Mouse (Mus musculus): ENCODE data around the gene Tpst2. TPM values are rescaled to one million over a fixed set of nuclear protein-coding genes. Genes with fewer than 3 reads are reported as not detected.

Tpst2 gene
- polyA plus RNA-seq, 3 experiments from 2014 or later = 59.1 to 111 (median 64.1) TPM

DNA sequence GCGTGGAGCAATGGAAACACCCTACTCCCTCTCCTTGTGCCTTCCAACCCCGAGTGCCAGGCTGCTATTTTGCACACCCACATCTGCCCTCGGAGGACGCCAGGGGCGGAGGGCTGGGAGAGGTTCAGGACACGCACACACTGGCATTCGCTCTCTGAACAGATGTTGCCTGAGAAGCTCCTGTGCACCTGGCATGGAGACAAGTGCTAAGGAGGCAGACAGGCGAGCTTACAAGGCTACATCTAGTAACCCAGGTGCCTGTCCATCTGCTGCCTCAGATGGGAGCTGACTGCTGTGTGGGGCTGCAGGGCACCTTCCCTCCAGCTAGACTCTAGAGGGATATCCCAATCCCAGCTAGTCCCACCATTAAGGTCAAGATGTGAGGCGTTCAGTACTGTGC is 20.0 kb upstream of the Tpst2 start:
- ATAC-seq = no peak

DNA sequence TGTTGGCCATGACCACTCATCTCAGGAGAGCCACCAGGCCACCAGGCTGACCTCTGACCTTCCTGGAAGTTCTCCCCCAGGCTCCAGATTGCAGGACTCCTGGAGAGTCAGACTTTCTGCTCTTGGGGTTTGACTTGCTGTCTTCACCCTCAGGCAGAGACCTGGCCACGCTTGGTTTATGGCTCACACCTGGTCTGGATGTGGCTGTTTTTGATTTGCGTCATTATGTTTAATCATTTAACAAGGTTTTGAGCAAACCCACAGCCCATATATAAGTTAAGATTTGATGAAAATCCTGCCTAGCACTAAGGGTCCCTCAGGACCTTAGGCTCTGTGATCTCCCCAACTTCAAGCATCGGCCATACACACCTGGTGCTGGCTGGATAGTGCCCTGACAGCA is 18.6 kb upstream of the Tpst2 start:
- ATAC-seq = no peak

DNA sequence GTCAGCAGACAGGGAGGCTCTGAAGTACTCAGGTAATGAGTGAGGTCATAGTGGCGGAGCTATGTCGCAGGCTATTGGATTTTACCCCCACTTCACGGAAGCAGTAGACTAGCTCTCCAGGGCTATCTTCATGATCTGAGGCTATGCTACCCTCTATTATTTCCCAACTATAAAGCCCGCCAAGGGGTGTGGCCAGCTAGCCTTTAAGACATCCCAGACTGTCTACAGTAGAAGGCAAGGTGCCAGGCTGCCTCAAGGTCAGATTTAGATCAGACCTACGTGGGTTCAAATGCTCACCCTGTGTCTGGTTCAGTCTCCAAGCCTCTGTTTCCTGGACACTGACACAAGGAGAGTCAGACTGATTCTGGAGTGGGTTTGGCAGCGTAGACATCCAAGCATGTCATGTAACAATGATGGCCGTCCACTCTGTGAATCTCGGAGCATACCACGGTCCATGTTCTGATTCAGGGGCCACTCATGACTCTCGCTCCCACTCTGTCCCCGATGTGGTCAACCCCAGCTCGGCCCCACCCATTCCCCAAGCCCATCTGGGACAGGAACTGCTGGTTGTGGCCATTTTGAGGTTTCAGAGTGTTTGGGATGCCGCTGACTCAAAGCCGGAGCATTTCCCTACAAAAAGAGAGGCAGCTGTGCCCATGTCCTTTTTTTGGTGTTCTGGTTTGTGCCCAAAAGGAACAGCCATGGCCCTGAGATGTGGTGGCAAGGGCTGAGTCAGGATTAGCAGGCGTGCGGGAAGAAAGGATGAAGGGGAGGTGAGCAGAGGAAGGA is 16.4 kb upstream of the Tpst2 start:
- ATAC-seq = no peak

DNA sequence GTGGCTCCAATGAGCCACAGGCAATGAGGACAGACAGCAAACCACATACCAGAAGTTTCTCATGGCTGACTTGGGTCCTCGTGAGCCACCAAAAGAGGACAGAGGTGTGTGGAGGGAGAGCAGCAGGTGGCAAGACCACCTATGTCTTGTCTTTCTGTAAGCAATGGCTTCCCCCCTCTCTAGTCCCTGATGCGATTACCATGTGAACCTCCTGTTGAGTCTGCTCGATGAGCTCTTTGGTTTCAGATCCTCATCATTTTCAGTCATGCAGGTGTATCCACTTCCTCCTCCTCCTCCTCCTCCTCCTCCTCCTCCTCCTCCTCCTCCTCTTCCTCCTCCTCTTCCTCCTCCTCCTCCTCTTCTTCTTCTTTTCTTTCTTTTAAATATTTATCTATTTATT is 15.7 kb upstream of the Tpst2 start:
- no peak for ATAC-seq

DNA sequence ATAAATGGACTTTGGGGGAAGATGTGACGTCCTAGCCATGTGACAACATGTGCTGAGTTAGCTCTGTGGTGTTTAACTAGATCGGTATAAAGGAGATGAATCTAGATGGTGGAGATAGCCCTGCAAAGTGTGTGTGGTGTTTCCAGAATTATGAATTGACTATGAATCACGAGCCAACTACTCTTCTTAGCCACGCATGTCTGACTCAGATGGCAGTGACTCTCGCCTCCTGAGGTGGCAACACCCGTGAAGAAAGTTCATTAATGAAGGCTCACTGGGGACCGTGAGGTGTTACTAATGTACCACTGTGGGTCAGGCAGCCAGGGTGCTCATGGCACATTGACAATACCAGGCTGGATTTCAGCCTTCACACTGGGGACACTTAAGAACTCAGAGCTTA is 12.4 kb upstream of the Tpst2 start:
- no peak for ATAC-seq

DNA sequence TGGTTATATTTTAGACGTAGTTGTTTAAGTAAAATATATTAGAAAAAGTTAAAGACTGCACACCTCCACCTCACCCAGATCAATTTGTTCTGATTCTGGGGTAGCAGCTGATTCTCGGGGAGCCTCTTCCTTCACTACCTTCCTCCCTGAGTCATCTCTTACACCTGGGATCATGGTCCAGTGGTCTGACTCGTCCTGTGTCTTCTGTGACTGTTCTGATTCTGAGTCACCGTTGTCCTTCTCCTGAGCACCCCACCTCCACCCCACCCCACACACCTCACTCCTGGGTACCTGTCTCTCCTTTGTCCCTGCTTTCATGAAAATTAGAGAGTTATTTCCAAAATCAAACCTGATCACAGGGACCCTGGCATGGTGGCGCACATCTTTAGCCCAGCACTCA is 11.4 kb upstream of the Tpst2 start:
- no peak for ATAC-seq

DNA sequence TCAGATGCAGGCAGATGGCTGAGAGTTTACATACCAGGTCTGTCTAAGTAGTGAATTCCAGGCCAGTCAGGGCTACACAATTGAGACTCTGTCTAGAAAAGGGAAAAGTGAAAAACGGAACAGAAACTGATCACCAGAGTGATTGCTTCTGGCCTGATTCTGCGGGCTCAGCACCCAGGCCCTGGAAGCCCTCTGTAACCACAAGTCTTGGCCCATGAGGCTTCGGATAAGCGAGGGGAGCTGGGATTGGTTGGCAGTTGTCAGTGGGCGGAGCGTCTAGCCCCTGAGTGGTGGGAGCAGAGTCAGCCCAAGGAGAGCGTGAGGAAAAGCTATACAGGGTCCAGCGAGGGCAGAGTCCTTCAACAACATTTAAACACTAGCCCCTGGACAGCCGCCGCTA is 11.0 kb upstream of the Tpst2 start:
- no peak for ATAC-seq

DNA sequence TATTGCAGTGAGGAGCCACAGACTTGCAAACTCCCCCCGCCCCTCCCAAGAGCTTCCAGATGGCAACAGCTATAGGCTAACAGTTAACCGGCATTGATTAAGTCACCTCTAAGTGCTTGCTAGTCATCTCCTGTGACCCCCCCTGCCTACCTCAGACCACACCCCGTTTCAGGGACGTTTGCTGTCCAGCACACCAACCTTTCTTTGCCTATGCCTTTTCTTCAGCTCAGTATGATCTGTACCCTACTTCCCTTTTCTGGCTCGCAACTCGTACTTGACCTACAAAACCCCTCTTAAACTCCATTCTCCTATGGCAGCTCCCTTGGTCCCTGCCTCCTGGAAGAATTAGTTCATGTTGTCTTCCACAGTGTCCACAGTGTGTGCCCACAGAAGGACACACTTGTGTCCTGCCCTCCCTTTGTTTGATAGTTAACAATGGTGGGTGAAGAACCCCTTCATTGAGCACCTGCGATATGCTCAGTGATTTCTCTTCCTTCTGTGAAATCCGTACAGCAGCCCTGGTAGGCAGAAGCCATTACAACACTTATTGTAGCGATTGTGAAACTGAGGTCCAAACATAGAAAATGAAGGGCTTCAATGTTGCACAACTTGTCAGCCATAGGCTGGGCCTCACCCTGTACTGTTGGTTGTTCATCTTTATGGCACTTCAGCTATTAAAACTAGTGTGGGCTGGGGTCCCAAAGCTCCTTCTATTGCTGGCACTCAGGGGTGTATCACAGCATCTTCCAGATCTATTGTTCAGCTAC is 10.3 kb upstream of the Tpst2 start:
- no peak for ATAC-seq

DNA sequence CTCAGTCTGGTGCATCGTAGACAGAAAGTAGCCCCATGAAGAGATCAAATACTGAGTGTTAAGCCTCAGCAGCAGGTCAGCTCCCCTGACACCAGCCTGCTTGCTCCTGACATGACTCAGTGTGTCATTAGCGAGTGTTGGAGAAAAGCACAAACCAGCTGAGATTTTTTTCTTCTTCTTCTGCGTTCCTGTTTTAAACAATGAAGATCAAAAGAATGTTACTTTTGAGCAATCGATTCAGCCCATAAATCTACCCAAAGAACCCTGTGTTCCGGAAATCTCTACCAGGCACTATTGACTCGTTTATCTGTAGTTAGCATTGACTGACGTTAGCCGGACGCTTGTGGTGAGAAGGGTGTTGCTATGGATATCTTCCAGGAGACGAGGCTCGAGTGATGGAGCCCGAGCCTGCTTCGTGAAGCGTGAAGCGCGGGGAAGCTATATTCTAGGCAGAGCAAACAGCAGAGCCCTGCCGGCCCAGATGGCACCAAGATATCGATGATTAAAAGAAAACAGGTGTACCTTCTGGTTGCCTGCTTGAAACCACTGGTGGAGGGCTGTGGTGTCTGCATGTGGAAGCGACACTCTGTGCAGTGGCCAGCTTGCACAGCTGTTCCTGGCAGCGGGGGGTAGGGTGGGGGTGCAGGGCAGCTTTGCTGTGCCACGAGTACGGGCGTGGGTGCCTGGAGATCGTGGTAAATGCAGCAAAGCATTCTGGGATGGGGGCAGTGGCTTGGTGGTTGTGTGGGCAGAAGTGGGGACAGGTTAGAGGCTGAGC is 5.5 kb upstream of the Tpst2 start:
- ATAC-seq = peak; percentile 52

DNA sequence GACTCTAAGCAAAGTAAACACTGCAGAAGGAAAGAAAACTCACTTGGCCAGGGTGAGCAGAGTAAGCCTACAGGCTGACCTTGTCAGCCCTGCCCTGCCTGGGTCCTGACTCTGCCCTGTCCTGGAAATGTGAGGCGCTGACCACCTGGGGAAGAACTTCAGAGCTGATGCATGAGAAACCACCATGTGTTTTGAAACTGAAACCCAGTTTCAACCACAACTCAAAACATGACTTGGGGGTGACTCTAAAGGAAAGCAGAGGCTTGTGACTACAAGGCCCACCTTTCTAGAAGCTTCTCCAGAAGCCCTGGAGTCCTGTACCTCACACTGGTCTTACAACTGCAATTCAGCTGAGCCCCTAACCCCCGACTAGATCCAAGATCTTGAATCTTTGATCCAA is 3.6 kb upstream of the Tpst2 start:
- no peak for ATAC-seq

DNA sequence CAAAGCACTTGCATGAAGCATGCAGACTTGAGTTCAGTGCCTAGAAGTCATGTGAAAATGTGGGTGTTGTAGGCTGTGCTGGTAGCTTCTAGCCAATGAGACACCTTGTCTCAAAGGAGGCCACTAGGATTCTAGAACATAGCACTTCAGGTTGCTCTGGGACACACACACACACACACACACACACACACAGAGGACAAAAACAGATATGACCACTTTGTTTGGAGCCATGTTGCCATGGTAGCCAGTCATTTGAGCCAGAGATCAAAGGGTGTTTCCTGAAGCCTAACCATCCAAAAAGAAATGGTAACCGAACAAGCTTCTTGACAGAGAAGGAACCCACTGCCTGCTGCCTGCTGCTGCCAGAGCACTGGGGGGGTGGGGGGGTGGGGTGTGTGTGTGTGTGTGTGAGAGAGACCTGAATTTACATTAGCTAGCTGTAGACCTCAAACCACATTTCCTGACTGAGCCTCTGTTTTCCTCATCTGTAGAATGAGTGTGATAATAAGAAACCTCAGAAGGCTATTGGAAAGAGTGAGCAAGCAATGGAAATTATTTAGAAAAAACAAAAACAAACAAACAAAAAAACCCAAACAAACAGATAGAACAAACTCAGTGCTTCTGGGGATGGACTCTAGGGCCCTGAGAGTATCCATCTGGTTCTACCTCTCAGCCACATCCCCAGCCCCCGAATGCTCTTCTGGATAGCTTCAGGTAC is 2.6 kb upstream of the Tpst2 start:
- peak; percentile 23 for ATAC-seq

DNA sequence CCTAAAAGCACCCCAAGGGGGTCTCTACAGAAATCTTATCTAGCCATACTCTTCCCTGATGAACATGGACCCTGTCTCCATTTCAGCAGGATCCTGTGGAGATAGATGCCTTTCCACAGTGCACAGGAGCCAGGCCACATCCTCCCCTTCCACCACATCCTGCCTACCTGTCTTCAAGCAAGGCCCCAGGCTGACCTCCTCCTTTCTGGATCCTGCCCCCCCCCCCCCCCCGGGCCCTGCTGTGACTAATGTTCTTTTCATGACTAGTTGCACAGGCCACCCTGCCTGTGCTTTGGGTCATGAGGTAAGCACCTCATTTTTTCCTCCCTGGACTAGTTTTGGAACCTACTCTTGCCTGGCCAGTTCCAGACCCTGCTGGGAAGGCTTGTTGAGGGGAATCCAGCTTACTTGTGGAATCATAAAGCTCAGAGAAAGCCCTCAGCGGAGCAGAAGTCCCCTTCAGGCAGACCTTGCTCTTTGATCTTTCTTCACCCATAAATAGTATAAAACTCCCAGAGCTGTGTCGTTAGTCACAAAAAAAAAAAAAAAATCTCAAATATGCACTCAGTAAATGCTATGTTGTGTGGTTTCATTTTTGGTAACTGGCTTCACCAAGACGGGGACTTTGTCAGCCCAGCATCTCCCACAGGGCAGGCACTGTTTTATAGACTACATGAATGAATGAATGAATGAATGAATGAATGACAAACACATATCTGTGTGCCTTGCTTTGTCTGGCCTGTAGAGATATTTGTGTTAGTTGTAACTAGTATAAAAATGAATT is 1.3 kb upstream of the Tpst2 start:
- ATAC-seq = peak; percentile 20

DNA sequence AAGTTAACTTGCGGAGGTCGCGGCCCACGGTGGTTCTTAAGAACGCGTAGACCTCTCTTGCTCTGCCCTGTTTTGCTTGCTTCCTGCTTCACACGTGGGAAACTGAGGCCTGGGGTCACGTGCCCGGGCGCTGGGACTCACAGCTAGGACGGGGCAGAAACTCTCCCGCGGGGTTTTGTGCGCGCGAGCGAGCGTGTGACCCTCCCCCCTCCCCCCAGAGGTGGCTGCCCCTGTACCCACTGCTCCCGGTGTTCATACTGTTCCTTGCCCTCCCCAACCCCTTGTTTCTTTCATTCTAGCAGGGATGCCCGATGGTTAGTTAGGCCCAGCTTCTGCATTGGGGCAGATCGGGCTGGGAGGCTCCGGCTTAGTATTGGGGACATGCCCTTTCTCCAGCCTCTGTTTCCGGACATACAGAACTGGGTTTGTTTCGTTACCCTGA is 437 bp downstream of the Tpst2 start:
- peak; percentile 2 for ATAC-seq

DNA sequence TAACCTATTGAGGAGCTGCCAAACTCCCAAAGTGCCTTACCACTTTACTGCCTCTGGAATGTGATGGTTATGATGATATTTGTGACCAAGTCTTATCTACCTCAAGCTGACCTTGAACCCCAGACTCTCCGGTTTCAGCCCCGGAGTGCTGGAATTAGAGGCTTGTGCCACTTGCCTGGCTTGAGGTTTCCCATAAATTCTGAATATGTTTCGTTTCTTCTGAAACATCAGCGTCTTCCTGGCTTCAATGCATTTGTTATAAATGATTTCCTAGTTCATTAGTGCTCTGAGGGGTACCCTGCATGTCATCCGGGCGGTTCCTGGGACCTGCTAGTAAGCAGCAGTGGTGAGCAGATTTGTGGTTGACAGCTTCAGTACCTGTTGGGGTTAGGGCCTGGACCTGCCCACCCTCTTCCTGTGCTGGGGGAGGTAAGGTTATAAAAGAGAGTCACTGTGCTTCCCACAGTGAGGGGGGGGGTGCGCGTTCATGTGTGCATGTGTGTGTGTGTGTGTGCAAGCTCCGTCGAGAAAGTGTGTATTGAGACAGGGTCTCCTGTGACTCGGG is 1.5 kb downstream of the Tpst2 start:
- no peak for ATAC-seq

DNA sequence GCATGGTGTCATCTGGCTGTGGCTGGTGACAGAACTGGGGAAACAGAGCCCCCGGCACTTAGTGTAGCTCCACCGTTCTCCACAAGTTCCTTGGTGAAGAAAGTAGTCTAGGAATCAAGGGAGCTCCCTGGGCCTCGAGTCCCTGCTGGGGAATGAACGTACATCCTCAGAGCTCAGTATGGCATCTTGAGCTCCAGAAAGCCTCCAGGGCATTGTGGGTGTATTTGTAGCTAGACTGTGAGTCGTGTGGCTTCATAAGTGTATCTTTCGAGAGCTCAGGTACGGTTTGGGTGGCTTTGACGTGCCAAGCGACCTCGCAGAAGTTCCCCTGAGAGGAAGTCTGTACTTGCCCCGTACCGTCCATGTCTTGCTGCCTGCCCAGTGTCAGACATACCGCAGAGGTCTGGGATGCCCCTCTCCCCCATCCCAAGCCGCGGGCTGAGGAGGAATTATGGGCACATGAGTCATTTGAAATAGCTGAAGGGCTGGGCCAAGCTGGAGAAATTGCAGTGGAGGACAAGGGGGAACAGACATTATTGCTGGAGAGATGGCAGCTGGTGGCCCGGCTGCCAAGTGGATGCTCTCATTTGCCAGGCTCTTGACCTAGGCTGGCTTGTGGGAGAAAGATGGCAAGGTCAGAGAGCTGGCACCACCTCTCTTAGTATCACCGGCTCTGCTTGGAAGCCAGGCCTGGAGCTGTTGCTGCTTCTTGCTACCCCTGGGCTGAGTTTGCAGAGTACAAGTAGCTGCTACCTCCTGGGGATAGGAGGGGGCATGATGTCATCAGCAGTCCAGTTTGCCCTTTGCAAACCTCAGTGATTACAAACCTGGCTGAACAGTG is 2.9 kb downstream of the Tpst2 start:
- ATAC-seq = no peak

DNA sequence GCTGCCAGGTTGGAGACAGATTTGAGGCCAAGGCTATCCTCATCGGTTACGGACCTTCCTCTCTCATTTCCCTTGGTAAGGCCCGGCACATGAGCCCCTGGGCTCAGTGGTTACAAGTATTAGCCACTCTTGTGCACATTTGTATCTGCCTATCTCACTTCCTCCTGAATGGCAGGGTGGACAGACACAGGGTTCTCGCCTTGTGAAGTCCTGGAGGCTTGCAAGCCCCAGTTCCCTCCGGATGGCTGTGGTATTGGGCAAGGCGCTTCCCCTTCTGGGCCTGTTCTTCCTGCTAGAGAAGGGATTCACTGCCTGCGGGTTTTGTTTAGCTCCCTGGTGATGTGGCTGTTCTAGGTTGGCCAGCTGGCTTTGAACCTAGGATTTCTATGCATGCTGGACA is 3.7 kb downstream of the Tpst2 start:
- no peak for ATAC-seq

DNA sequence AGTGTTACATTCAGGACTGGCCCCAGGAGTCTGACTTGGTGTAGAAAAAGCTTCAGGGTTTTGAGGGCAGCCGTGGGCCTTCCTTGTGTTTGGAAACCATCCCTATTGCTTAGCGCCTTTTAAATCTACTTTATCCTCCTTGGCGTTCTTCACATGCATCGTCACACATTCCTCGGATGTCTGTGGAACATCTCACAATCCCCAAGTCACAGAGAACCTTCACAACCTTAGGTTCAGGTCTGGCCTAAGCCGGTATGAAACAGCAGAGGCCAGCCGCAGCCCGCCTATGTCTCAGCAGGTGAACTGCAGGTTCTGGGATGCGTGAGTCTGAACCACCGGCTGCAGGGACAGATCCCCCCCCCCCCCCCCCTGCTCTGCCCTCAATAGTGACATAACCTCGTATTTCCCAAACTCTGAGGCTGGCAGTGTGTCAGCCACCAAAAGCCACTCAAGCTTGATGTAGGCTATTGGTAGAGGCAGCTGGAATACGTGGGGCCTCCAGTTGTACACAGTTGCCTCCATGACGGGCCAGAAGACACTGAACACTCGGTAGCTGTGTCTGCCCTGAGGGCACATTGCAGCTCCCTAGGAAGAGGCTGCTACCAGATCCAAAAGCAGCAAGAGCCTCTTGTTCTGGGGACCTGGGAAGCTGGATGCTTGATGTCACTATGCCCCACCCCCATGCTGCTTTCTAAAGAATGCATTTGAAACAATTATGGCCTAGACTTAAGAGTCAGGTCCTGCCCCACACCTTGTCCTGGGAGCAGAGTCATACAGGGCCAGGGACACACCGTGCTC is 4.6 kb downstream of the Tpst2 start:
- no peak for ATAC-seq

DNA sequence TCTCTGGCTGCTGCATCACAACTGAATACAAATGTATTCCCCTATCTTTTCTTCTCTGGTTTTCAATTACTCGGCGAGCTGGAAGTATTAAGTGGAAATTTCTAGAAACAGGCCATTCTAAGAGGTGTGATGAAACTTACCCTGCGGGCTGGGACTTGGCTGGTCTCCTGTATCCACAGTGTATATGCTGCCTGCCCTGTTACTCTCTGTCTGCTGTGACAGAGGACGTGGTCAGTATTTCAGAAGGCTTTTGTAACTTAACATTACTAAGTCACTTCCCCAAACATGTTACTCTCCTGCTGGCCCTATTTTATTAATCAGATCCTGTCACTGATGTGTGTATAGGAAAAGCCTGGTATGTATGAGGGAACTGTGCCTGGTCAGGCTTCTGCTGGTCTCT is 5.2 kb downstream of the Tpst2 start:
- no peak for ATAC-seq

DNA sequence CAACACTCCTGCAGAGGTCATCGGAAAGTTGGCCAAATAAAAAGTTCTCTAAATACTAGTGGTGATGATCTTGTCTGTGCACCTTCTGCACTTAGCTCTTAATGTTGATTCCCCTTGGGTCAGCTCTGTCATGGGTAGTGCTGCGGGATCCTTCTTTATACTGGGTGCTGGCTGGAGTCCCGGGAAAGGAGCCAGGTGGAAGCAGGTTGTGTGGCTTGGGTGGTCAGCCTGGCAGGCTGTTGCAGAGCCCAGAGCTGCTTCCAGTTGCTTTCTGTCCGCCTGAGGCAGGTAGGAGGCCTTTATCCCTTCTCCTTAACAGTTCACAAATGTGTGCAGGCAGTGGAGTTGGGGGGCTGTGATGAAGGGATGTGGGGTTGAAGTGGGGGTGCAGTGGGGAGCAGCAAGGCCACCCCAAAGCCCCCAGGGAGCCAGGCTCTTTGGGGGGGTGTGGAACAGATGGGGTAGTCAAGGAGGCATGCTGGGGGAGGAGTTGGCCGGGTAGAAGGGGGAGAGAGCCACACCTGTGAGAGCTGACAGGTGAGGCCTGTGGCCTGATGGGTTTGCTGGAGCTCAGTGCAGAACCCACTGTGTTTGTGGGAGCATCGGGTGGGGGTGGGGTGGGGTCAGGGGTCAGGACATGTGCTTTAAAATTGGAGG is 5.8 kb downstream of the Tpst2 start:
- no peak for ATAC-seq
